Mouse (Mus musculus) neural tube, embryonic 11.5 days (tissue): ENCODE data around the gene Eed. TPM values are rescaled to one million over a fixed set of nuclear protein-coding genes. Genes with fewer than 3 reads are reported as not detected.

Experiments used
- ATAC-seq: fragments of 200-750 bp; cut with Nextera tagmentation; 2 replicates; pipeline ENCODE4 v1.8.0; 2017; ENCODE audit warnings: moderate number of reproducible peaks, mild to moderate bottlenecking, moderate TSS enrichment, moderate library complexity; ENCODE audit not compliant: insufficient read depth, low FRiP score, low TSS enrichment
- DNase-seq: peaks from one replicate; pipeline ENCODE4 v3.0.0-alpha.2; 2015; ENCODE audit warnings: low spot score
- H3K27ac ChIP-seq: fragments of 300-500 bp; sonication (generic); 2 replicates; pipeline ENCODE4 v1.5.1; 2014; ENCODE audit warnings: low read depth, mild to moderate bottlenecking, low read length
- H3K27me3 ChIP-seq: fragments of 300-500 bp; sonication (generic); 2 replicates; pipeline ENCODE4 v1.6.1; 2014; ENCODE audit warnings: mild to moderate bottlenecking, low read length, mixed read lengths; ENCODE audit not compliant: control insufficient read depth, insufficient read depth
- H3K36me3 ChIP-seq: fragments of 300-500 bp; sonication (generic); 2 replicates; pipeline ENCODE4 v1.6.1; 2014; ENCODE audit warnings: mild to moderate bottlenecking, low read length, moderate library complexity, mixed read lengths; ENCODE audit not compliant: control insufficient read depth, insufficient read depth
- H3K4me1 ChIP-seq: fragments of 300-500 bp; sonication (generic); 2 replicates; pipeline ENCODE4 v1.6.1; 2014; ENCODE audit warnings: low read length, mixed read lengths; ENCODE audit not compliant: control insufficient read depth, insufficient read depth
- H3K4me2 ChIP-seq: fragments of 300-500 bp; sonication (generic); 2 replicates; pipeline ENCODE4 v1.6.1; 2014; ENCODE audit warnings: low read depth, mild to moderate bottlenecking, moderate library complexity
- H3K4me3 ChIP-seq: fragments of 300-500 bp; sonication (generic); 2 replicates; pipeline ENCODE4 v1.5.1; 2014; ENCODE audit warnings: low read depth, low read length
- H3K9ac ChIP-seq: fragments of 300-500 bp; sonication (generic); 2 replicates; pipeline ENCODE4 v1.6.1; 2014; ENCODE audit warnings: mild to moderate bottlenecking, low read length
- H3K9me3 ChIP-seq: fragments of 300-500 bp; sonication (generic); 2 replicates; pipeline ENCODE4 v1.6.1; 2016; ENCODE audit warnings: low read length; ENCODE audit not compliant: control insufficient read depth
- WGBS: fragments of 180-500 bp; shearing (Covaris S2); extraction: QIAGEN DNeasy Blood & Tissue Kit; methylation state at CpG from one replicate; pipeline ENCODE4 v1.1.7; 2014; 5-methylcytosine and 5-hydroxymethylcytosine counted together
- polyA plus RNA-seq: library from polyadenylated mRNA; unstranded; fragments of >200 nt; fragmentation: Nextera tagmentation; extraction: Ambion mirVana; gene quantifications from 2 replicates; pipeline ENCODE4 v1.2.1, GENCODE M21; 2014

Eed gene
- polyA plus RNA-seq, 1 experiment from 2014 or later, result 76.5 TPM

DNA sequence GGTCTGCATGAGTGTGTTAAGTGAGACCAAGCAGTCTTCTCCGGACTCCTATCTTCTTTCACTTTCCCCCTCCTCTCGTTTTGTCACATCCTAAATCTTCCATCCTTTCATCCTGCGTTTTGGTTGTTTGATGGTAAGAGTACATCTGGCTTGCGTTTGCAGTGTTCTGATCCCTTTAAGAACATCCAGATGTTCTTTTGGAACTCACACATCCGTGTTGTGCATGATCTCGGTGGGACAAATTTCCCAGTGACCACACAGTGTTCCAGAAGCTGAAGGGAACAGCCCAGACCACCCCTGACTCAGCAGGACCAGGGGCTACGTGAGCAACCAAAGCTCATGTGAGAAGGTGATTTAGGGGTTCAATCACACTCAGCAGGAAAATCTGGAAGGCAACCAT, 72.4 kb downstream of the Eed start:
- WGBS, result 64% methylated on average over 7 of the region's 7 CpGs
- Histone ChIP-seq H3K9ac (no peak overlapping the region), H3K4me2 (no peak overlapping the region), H3K4me1 (no peaks in the 10 kb centered on the region), H3K4me3 (no peak overlapping the region), H3K27me3 (no peaks in the 10 kb centered on the region), H3K36me3 (no peaks in the 10 kb centered on the region), H3K27ac (no peak overlapping the region), H3K9me3 (no peaks in the 10 kb centered on the region)
- no peak for DNase-seq
- no peak for ATAC-seq

DNA sequence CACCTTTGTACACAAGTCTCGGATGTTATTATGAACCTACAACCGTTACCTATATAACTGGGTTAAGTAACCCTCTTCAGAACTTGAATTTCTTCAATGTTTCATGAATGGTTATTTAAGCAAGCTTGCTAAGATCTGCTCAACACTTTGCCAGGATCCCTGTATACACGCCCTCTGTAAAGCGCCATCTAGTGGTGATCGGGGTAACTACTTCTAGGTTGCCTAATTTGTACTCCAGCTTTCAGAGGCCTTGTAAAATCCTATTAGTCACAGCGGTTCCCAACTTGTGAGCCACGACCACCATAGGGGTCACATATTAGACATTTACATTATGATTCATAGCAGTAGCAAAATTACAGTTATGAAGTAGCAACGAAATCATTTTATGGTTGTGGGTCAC, 72.8 kb downstream of the Eed start:
- Histone ChIP-seq H3K9ac (no peak overlapping the region), H3K4me3 (no peak overlapping the region), H3K9me3 (no peaks in the 10 kb centered on the region), H3K4me2 (no peak overlapping the region), H3K36me3 (no peaks in the 10 kb centered on the region), H3K4me1 (no peaks in the 10 kb centered on the region), H3K27ac (no peak overlapping the region), H3K27me3 (no peaks in the 10 kb centered on the region)
- DNase-seq (peak; percentile 69), ATAC-seq (peak; percentile 61; the same call in 1 of the 2 replicates)
- 25% methylated on average over 8 of the region's 8 CpGs for WGBS

Other genes with a start within 250 kb of the Eed start
- not detected in 2 replicates for gene Ccdc81, start 77.4 kb downstream of the Eed start, polyA plus RNA-seq
- gene Hikeshi, start 39.8 kb downstream of the Eed start, polyA plus RNA-seq, result 133 and 140 TPM in 2 replicates
- 37.5 and 39.1 TPM in 2 replicates for gene Picalm, start 149.2 kb upstream of the Eed start, polyA plus RNA-seq